Mouse (Mus musculus): Measurements from ENCODE around the gene Hyal3. TPM values are rescaled to one million over a fixed set of nuclear protein-coding genes. Genes with fewer than 3 reads are reported as not detected.

The Hyal3 gene
- polyA plus RNA-seq, 1 experiment from 2014 or later, result 1.1 TPM

DNA sequence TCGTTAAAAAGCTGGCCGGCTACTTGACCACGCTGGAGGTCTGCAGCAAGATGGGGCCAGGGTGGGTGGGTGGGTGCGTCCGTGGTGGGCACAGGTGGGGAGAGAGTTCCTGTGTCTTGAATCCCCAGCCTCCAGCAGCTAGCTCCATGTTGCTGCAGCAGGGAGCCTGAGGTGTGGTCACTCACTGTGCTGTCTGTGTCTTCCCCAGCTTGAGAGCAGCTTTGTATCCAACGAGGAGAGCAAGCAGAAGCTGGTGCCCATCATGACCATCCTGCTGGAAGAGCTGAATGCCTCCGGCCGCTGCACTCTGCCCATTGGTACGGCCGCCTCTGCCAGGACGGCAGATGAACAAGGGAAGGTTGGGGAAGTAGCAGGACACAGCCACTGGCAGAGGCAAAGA lies 37.3 kb upstream of the Hyal3 start:
- H3K27ac ChIP-seq, result no peak overlapping the region
- peaks cover 7% of the 10 kb centered on the region; the same call in 1 of the 2 replicates for H3K27me3 ChIP-seq
- H3K4me3 ChIP-seq, result no peak overlapping the region
- ATAC-seq, result no peak
- peaks cover 48% of the 10 kb centered on the region for H3K4me1 ChIP-seq
- peaks cover 42% of the 10 kb centered on the region for H3K36me3 ChIP-seq (ENCODE audit: poor library complexity, severe bottlenecking)
- peak overlapping the region; percentile 92 for H3K4me2 ChIP-seq
- H3K9me3 ChIP-seq (replicated peaks), result no peaks in the 10 kb centered on the region
- H3K9ac ChIP-seq, result no peak overlapping the region
- WGBS, result 89% methylated on average over 11 of the region's 11 CpGs

- Histone ChIP-seq H3K4me2 (no peak overlapping the region), H3K27me3 (peaks cover 15% of the 10 kb centered on the region), H3K9me3 (replicated peaks) (no peaks in the 10 kb centered on the region), H3K36me3 (ENCODE audit: poor library complexity, severe bottlenecking) (peaks cover 33% of the 10 kb centered on the region), H3K27ac (no peak overlapping the region), H3K9ac (no peak overlapping the region), H3K4me3 (no peak overlapping the region), H3K4me1 (peaks cover 48% of the 10 kb centered on the region)
- ATAC-seq, result no peak
- 95% methylated on average over 17 of the region's 17 CpGs for WGBS
Measured at GRCm38 (mm10) chr9:107544196-107544700, 36.4 kb upstream of the Hyal3 start.

GRCm38 (mm10) chr9:107544729-107545128 lies 35.9 kb upstream of the Hyal3 start:
- Histone ChIP-seq H3K36me3 (ENCODE audit: poor library complexity, severe bottlenecking) (peaks cover 28% of the 10 kb centered on the region), H3K9me3 (replicated peaks) (no peaks in the 10 kb centered on the region), H3K27me3 (peaks cover 20% of the 10 kb centered on the region), H3K4me2 (no peak overlapping the region), H3K4me1 (peaks cover 48% of the 10 kb centered on the region), H3K27ac (no peak overlapping the region), H3K4me3 (no peak overlapping the region), H3K9ac (no peak overlapping the region)
- WGBS, result 94% methylated on average over 12 of the region's 12 CpGs
- ATAC-seq, result no peak

DNA sequence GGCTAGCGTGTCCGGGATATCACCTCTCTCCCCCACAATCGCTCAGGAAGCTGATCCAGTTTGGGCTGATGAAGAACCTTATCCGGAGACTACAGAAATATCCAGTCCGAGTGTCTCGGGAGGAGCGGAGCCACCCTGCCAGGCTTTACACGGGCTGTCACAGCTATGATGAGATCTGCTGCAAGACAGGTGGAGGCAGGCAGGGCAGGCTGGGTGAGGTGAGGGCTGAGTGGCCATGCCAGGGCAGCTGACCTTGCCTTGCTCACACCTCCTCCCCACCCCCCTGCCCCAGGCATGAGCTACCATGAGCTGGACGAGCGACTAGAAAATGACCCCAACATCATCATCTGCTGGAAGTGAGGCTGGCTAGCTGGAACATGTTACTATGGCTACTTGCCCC lies 35.4 kb upstream of the Hyal3 start:
- 86% methylated on average over 10 of the region's 10 CpGs for WGBS
- Histone ChIP-seq H3K27me3 (peaks cover 25% of the 10 kb centered on the region), H3K4me3 (no peak overlapping the region), H3K9ac (no peak overlapping the region), H3K4me1 (peaks cover 48% of the 10 kb centered on the region), H3K4me2 (no peak overlapping the region), H3K27ac (no peak overlapping the region), H3K9me3 (replicated peaks) (no peaks in the 10 kb centered on the region), H3K36me3 (ENCODE audit: poor library complexity, severe bottlenecking) (peaks cover 23% of the 10 kb centered on the region)
- ATAC-seq, result no peak

- no peak overlapping the region for H3K27ac ChIP-seq
- no peak overlapping the region for H3K4me3 ChIP-seq
- peaks cover 21% of the 10 kb centered on the region for H3K36me3 ChIP-seq (ENCODE audit: poor library complexity, severe bottlenecking)
- H3K27me3 ChIP-seq, result peaks cover 29% of the 10 kb centered on the region
- H3K9ac ChIP-seq, result no peak overlapping the region
- no peak for ATAC-seq
- no peaks in the 10 kb centered on the region for H3K9me3 ChIP-seq (replicated peaks)
- H3K4me2 ChIP-seq, result no peak overlapping the region
- peaks cover 47% of the 10 kb centered on the region for H3K4me1 ChIP-seq
- 5% methylated on average over 3 of the region's 3 CpGs for WGBS
Measured at GRCm38 (mm10) chr9:107545602-107546001, 35.0 kb upstream of the Hyal3 start.

DNA sequence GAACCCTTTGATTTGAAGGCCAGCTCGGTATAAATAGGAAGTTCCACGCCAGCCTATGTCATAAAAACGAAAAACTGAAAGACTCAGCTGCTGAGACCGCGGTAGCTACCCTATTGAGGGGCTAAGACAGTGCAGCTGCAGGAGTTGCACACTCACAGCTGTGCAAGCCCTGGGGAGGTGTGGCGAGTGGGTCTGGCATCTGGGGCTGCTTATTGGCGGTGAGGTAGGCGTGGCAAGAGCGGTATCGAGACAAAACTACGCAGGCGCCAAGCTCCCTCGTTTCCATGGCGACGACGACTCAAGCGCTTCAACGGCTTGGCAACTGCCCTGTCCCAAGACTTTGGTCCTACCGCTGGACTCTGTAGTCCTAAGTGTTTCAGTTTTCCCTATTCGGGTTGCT lies 33.6 kb upstream of the Hyal3 start, which contains the start of gene Zmynd10:
Gene Zmynd10 (plus strand): TSS at position 273 of the 400 bp plus-strand sequence.
- WGBS, result 2% methylated on average over 20 of the region's 20 CpGs
- H3K27me3 ChIP-seq, result peaks cover 43% of the 10 kb centered on the region
- peak; percentile 70 for ATAC-seq
- H3K4me1 ChIP-seq, result peaks cover 52% of the 10 kb centered on the region
- peak within 1 kb of the TSS; percentile 55 for H3K4me2 ChIP-seq
- peak within 1 kb of the TSS; percentile 28 for H3K9ac ChIP-seq
- H3K36me3 ChIP-seq (ENCODE audit: poor library complexity, severe bottlenecking), result peaks cover 21% of the 10 kb centered on the region
- peak within 1 kb of the TSS; percentile 8 for H3K4me3 ChIP-seq
- no peaks in the 10 kb centered on the region for H3K9me3 ChIP-seq (replicated peaks)
- H3K27ac ChIP-seq, result peak within 1 kb of the TSS; percentile 68

- Histone ChIP-seq H3K27me3 (peaks cover 52% of the 10 kb centered on the region), H3K27ac (no peak overlapping the region), H3K4me2 (no peak overlapping the region), H3K4me1 (peaks cover 53% of the 10 kb centered on the region), H3K36me3 (ENCODE audit: poor library complexity, severe bottlenecking) (peaks cover 21% of the 10 kb centered on the region), H3K9ac (no peak overlapping the region), H3K4me3 (no peak overlapping the region), H3K9me3 (replicated peaks) (no peaks in the 10 kb centered on the region)
- ATAC-seq, result no peak
- 80% methylated on average over 5 of the region's 5 CpGs for WGBS
Measured at GRCm38 (mm10) chr9:107547957-107548356, 32.7 kb upstream of the Hyal3 start.

- Histone ChIP-seq H3K9me3 (replicated peaks) (no peaks in the 10 kb centered on the region), H3K4me2 (no peak overlapping the region), H3K27ac (no peak overlapping the region), H3K4me1 (peaks cover 57% of the 10 kb centered on the region), H3K27me3 (peaks cover 54% of the 10 kb centered on the region), H3K4me3 (no peak overlapping the region), H3K9ac (no peak overlapping the region), H3K36me3 (ENCODE audit: poor library complexity, severe bottlenecking) (peaks cover 16% of the 10 kb centered on the region)
- WGBS, result 94% methylated on average over 10 of the region's 10 CpGs
- ATAC-seq, result no peak
Measured at GRCm38 (mm10) chr9:107548820-107549219, 31.8 kb upstream of the Hyal3 start.

DNA sequence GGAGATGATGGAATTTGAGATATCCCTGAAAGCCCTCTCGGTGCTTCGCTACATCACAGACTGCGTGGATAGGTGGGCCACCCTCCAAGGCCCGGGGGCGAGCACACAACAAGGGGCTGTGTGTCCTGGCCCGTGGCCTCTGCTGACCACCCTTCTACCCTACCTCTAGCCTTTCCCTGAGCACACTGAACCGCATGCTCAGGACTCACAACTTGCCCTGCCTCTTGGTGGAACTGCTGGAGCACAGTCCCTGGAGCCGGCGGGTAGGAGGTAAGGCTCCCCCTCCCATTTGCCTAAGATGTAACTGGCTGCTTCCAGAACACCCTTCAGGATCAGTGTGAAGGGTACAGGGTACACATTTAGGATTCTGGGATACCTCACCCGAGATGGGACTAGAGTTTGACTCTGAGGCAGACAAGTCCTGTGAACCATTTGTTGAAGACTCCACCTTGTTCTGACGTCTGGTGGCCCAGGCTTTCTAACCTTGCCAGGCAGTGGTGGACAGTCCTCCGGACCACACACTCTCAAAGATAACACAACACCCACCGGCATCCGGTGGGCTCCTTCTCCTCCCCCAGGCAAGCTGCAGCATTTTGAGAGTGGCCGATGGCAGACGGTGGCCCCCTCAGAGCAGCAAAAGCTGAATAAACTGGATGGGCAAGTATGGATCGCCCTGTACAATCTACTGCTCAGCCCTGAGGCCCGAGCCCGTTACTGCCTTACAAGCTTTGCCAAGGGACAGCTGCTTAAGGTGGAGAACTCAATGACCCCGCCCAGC lies 31.1 kb upstream of the Hyal3 start:
- Histone ChIP-seq H3K27me3 (peaks cover 54% of the 10 kb centered on the region), H3K4me3 (no peak overlapping the region), H3K36me3 (ENCODE audit: poor library complexity, severe bottlenecking) (peaks cover 9% of the 10 kb centered on the region), H3K9me3 (replicated peaks) (no peaks in the 10 kb centered on the region), H3K27ac (no peak overlapping the region), H3K9ac (no peak overlapping the region), H3K4me2 (no peak overlapping the region), H3K4me1 (peaks cover 59% of the 10 kb centered on the region)
- no peak for ATAC-seq
- 85% methylated on average over 20 of the region's 20 CpGs for WGBS

GRCm38 (mm10) chr9:107550491-107551116 lies 30.0 kb upstream of the Hyal3 start:
- no peaks in the 10 kb centered on the region for H3K9me3 ChIP-seq (replicated peaks)
- H3K9ac ChIP-seq, result peak overlapping the region; percentile 65; the same call in 1 of the 2 replicates
- no peak overlapping the region for H3K27ac ChIP-seq
- WGBS, result 27% methylated on average over 23 of the region's 23 CpGs
- H3K4me2 ChIP-seq, result peak overlapping the region; percentile 74
- H3K4me1 ChIP-seq, result peaks cover 64% of the 10 kb centered on the region
- H3K27me3 ChIP-seq, result peaks cover 54% of the 10 kb centered on the region
- H3K36me3 ChIP-seq (ENCODE audit: poor library complexity, severe bottlenecking), result no peaks in the 10 kb centered on the region
- no peak for ATAC-seq
- no peak overlapping the region for H3K4me3 ChIP-seq

DNA sequence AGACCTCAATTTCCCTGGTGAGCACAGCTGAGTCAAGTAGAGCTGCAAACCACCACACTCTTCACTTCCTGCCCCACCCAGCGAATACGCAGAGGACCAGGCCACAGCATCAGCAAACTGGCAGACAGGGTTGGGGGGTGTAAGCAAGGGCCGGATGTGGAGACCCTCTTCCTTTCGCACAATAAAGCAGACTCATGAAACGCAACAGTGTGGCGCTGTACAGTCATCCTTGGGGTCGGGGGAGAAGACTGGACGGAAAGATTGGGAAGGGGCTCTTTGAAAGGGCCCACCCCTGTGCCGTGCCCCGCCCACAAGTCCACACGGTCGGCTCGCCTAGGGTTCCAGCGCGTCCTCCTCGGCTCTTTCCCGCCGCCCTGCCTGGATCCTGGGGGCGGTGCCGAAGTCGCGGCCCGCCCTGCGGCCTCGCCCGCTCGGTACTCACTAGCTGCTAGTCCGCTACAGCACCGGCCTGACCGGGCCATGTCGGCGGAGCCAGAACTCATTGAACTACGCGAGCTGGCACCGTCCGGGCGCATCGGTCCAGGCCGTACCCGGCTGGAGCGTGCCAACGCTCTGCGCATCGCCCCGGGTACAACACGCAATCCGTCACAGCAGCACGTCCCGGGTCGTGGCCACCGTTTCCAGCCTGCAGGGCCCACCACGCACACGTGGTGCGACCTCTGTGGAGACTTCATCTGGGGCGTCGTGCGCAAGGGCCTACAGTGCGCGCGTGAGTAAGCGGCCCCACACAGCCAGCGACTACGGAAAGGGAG lies 29.3 kb upstream of the Hyal3 start, which contains the start of gene Rassf1:
Gene Rassf1 (plus strand): TSS at position 439 of the 773 bp plus-strand sequence.
- ATAC-seq, result peak; percentile 4; the same call in 1 of the 2 replicates
- H3K9me3 ChIP-seq (replicated peaks), result no peaks in the 10 kb centered on the region
- H3K4me3 ChIP-seq, result peak within 1 kb of the TSS; percentile 40
- H3K27me3 ChIP-seq, result peaks cover 54% of the 10 kb centered on the region
- H3K9ac ChIP-seq, result peak within 1 kb of the TSS; percentile 65
- peaks cover 64% of the 10 kb centered on the region for H3K4me1 ChIP-seq
- H3K36me3 ChIP-seq (ENCODE audit: poor library complexity, severe bottlenecking), result no peaks in the 10 kb centered on the region
- WGBS, result under 1% methylated on average over 63 of the region's 63 CpGs
- H3K4me2 ChIP-seq, result peak within 1 kb of the TSS; percentile 74
- no peak within 1 kb of the TSS for H3K27ac ChIP-seq

All from forebrain, embryonic 13.5 days (tissue).